ENCODE assay signal across 22 mouse cellular contexts in genomic region chr1:88013726-88014125, GRCm38 (mm10). TPM values are rescaled to one million over a fixed set of nuclear protein-coding genes. Genes with fewer than 3 reads are reported as not detected.
DNase-seq lines count a peak whose midpoint lies in the region; ATAC-seq and TF ChIP-seq lines count a peak whose summit lies in the region.
"Had no signal": no experiment of that assay in that cellular context is flagged by ENCODE, and none has a peak within 500 bp of the region (broad histone marks: within the 10 kb centered on the region; RNA-seq: fewer than 3 reads in every experiment).

No protein-coding gene starts in this region.

- no peak for TF ChIP-seq CTCF in liver, adult 2 months (IDR thresholded peaks at IDR 0.05; ENCODE audit: low read depth, low read length)
- no peak for TF ChIP-seq CTCF in small intestine, adult 2 months (IDR thresholded peaks at IDR 0.05; ENCODE audit: extremely low read depth, insufficient read length, insufficient replicate concordance, low read depth, low read length)

- H3K9me3 ChIP-seq in liver, embryonic 11.5 days (ENCODE audit: control insufficient read depth, low read length): no peaks in the 10 kb centered on the region
- no peaks in the 10 kb centered on the region for H3K9me3 ChIP-seq in intestine, embryonic 15.5 days

- no peak overlapping the region for H3K4me3 ChIP-seq in liver, adult 2 months (ENCODE audit: insufficient read depth, low read depth, low read length)
- no peak overlapping the region for H3K4me3 ChIP-seq in liver, embryonic 11.5 days (ENCODE audit: low read depth, low read length)
- H3K4me3 ChIP-seq in intestine, embryonic 15.5 days (replicated peaks): no peak overlapping the region
- H3K4me3 ChIP-seq in small intestine, adult 2 months (ENCODE audit: low read depth, low read length): no peak overlapping the region
- H3K4me3 ChIP-seq: embryonic facial prominence, embryonic 10.5 days; forebrain, embryonic 10.5 days; gastrocnemius, adult 2 months; heart, embryonic 13.5 days had no signal

- H3K36me3 ChIP-seq in liver, adult 2 months (ENCODE audit: control insufficient read depth, insufficient read depth, low read length): no peaks in the 10 kb centered on the region
- no peaks in the 10 kb centered on the region for H3K36me3 ChIP-seq in liver, embryonic 11.5 days (ENCODE audit: control insufficient read depth, insufficient read depth, low read length)
- no peaks in the 10 kb centered on the region for H3K36me3 ChIP-seq in intestine, embryonic 15.5 days
- no peaks in the 10 kb centered on the region for H3K36me3 ChIP-seq in small intestine, adult 2 months (ENCODE audit: control insufficient read depth, insufficient read depth, low read length)
- H3K36me3 ChIP-seq: embryonic facial prominence, embryonic 10.5 days; forebrain, embryonic 10.5 days; heart, embryonic 13.5 days had no signal

- ATAC-seq in liver, embryonic 11.5 days (replicated peaks; ENCODE audit: low FRiP score): no peak
- ATAC-seq in intestine, embryonic 15.5 days: peak; percentile 67; the same call in 1 of the 2 replicates
- no peak for ATAC-seq in inflammation-experienced regulatory T-cells, adult 6 months
- ATAC-seq: forebrain, embryonic 14.5 days had no signal

- H3K79me2 ChIP-seq in liver, adult 2 months (ENCODE audit: control insufficient read depth, insufficient read depth, low read length): no peaks in the 10 kb centered on the region

- DNase-seq in liver, adult 2 months (ENCODE audit: extremely low read depth, low read depth, low spot score): peak; percentile 98
- DNase-seq in liver, embryonic 11.5 days (ENCODE audit: low spot score): no peak
- peak; percentile 97 for DNase-seq in fat pad, adult 2 months (ENCODE audit: extremely low read depth, low read depth, low spot score)
- DNase-seq in right cerebral cortex, postnatal 4 days: no peak
- DNase-seq: adrenal gland, adult 2 months; adrenal gland, postnatal 25 days; cerebellum, adult 18-20 months; cerebellum, adult 9-11 months; gastrocnemius, adult 2 months; gastrocnemius, postnatal 25 days; heart, postnatal 36 days had no signal

- no peak overlapping the region for H3K4me2 ChIP-seq in liver, embryonic 11.5 days
- H3K4me2 ChIP-seq in intestine, embryonic 15.5 days (replicated peaks): no peak overlapping the region
- H3K4me2 ChIP-seq: heart, embryonic 13.5 days had no signal

- H3K4me1 ChIP-seq in liver, adult 2 months (ENCODE audit: control insufficient read depth, insufficient read depth, low read length): peaks cover 16% of the 10 kb centered on the region
- H3K4me1 ChIP-seq in liver, embryonic 11.5 days (replicated peaks; ENCODE audit: control insufficient read depth, insufficient read depth, low read length): no peaks in the 10 kb centered on the region
- H3K4me1 ChIP-seq in intestine, embryonic 15.5 days (replicated peaks): no peaks in the 10 kb centered on the region
- H3K4me1 ChIP-seq in small intestine, adult 2 months (ENCODE audit: control insufficient read depth, insufficient read depth, insufficient read length, low read length): peaks cover 9% of the 10 kb centered on the region; the same call in 1 of the 2 replicates

- WGBS in liver, adult 2 months: 18% methylated on average over 3 of the region's 3 CpGs
- WGBS in liver, embryonic 11.5 days: 72% methylated on average over 3 of the region's 3 CpGs
- WGBS in intestine, embryonic 15.5 days: 49% methylated on average over 3 of the region's 3 CpGs
- WGBS in small intestine, adult 2 months: 23% methylated on average over 3 of the region's 3 CpGs

- peak overlapping the region; percentile 70; the same call in 1 of the 2 replicates for H3K9ac ChIP-seq in liver, adult 2 months (ENCODE audit: low read depth, low read length)
- no peak overlapping the region for H3K9ac ChIP-seq in liver, embryonic 11.5 days (ENCODE audit: low read depth, low read length)
- no peak overlapping the region for H3K9ac ChIP-seq in intestine, embryonic 15.5 days
- H3K9ac ChIP-seq: heart, embryonic 13.5 days had no signal

- no peaks in the 10 kb centered on the region for H3K27me3 ChIP-seq in liver, adult 2 months (ENCODE audit: control insufficient read depth, insufficient read depth, low read length)
- H3K27me3 ChIP-seq in liver, embryonic 11.5 days (replicated peaks; ENCODE audit: control insufficient read depth, insufficient read depth, low read length): no peaks in the 10 kb centered on the region
- no peaks in the 10 kb centered on the region for H3K27me3 ChIP-seq in intestine, embryonic 15.5 days (replicated peaks)
- no peaks in the 10 kb centered on the region for H3K27me3 ChIP-seq in small intestine, adult 2 months (ENCODE audit: control insufficient read depth, insufficient read depth, low read length)
- H3K27me3 ChIP-seq: heart, embryonic 13.5 days had no signal

- TF ChIP-seq POLR2A in liver, adult 2 months (IDR thresholded peaks at IDR 0.05; ENCODE audit: extremely low read depth, insufficient read depth, low read length): no peak
- TF ChIP-seq POLR2A in small intestine, adult 2 months (IDR thresholded peaks at IDR 0.05; ENCODE audit: low read depth, low read length): no peak

- H3K27ac ChIP-seq in liver, adult 2 months (replicated peaks; ENCODE audit: insufficient read depth, low read depth, low read length): peak overlapping the region; percentile 92
- H3K27ac ChIP-seq in liver, embryonic 11.5 days (ENCODE audit: low read depth, low read length): no peak overlapping the region
- no peak overlapping the region for H3K27ac ChIP-seq in intestine, embryonic 15.5 days
- peak overlapping the region; percentile 40 for H3K27ac ChIP-seq in small intestine, adult 2 months (ENCODE audit: insufficient read depth, low read depth, low read length)
- H3K27ac ChIP-seq: embryonic facial prominence, embryonic 10.5 days; forebrain, embryonic 10.5 days; gastrocnemius, adult 2 months; heart, embryonic 13.5 days had no signal

RNA-seq across cellular contexts. Expression of gene Usp40, which starts 5.4 kb away (rescaled TPM):
- 29.4 and 29.8 TPM in 2 replicates for total RNA-seq in liver, adult 2 months (2014; rRNA removed)
- 6.4 and 8.6 TPM in 2 replicates for polyA plus RNA-seq in liver, adult 2 months (2012; rRNA removed)
- polyA plus RNA-seq in liver, embryonic 11.5 days (2014; fragmentation: Nextera tagmentation; extraction: Ambion mirVana): 17.9 and 20.5 TPM in 2 replicates
- 28.8 and 29.4 TPM in 2 replicates for polyA plus RNA-seq in intestine, embryonic 15.5 days (2015; fragmentation: Nextera tagmentation; extraction: Ambion mirVana)
- polyA plus RNA-seq in small intestine, adult 2 months (2012; rRNA removed): 4.0 and 7.2 TPM in 2 replicates
- 10 to 100 TPM; 13.6 to 26.7 (median 21.5) TPM for polyA plus RNA-seq in inflammation-experienced regulatory T-cells, adult 6 months (2017; shearing (Covaris generic))

RNA-seq across cellular contexts. Expression of gene Ugt1a10, which starts 41.5 kb away (rescaled TPM):
- 6.4 and 6.9 TPM in 2 replicates for total RNA-seq in liver, adult 2 months (2014; rRNA removed)
- 1.2 and 2.8 TPM in 2 replicates for polyA plus RNA-seq in liver, adult 2 months (2012; rRNA removed)
- not detected in 2 replicates for polyA plus RNA-seq in liver, embryonic 11.5 days (2014; fragmentation: Nextera tagmentation; extraction: Ambion mirVana)
- not detected in 2 replicates for polyA plus RNA-seq in intestine, embryonic 15.5 days (2015; fragmentation: Nextera tagmentation; extraction: Ambion mirVana)
- not detected in 2 replicates for polyA plus RNA-seq in small intestine, adult 2 months (2012; rRNA removed)
- not detected for polyA plus RNA-seq in inflammation-experienced regulatory T-cells, adult 6 months (2017; shearing (Covaris generic))
- total RNA-seq: adrenal gland, adult 2 months; adrenal gland, postnatal 25 days; ES-E14; gastrocnemius, adult 2 months; gastrocnemius, postnatal 25 days; heart, postnatal 36 days had no signal
- polyA plus RNA-seq: adrenal gland, adult 2 months; embryonic facial prominence, embryonic 10.5 days; embryonic facial prominence, embryonic 14.5 days; forebrain, embryonic 10.5 days; forebrain, embryonic 14.5 days; heart, embryonic 13.5 days; heart, postnatal 0 days; hindbrain, embryonic 11.5 days had no signal

RNA-seq across cellular contexts. Expression of gene Ugt1a9, which starts 56.9 kb away (rescaled TPM):
- 177 and 194 TPM in 2 replicates for total RNA-seq in liver, adult 2 months (2014; rRNA removed)
- polyA plus RNA-seq in liver, adult 2 months (2012; rRNA removed): 142 and 259 TPM in 2 replicates
- polyA plus RNA-seq in liver, embryonic 11.5 days (2014; fragmentation: Nextera tagmentation; extraction: Ambion mirVana): not detected in 2 replicates
- polyA plus RNA-seq in intestine, embryonic 15.5 days (2015; fragmentation: Nextera tagmentation; extraction: Ambion mirVana): 5.6 and 8.0 TPM in 2 replicates
- 0.36 and 0.37 TPM in 2 replicates for polyA plus RNA-seq in small intestine, adult 2 months (2012; rRNA removed)
- not detected for polyA plus RNA-seq in inflammation-experienced regulatory T-cells, adult 6 months (2017; shearing (Covaris generic))
- total RNA-seq: adrenal gland, postnatal 25 days; ES-E14; gastrocnemius, adult 2 months; gastrocnemius, postnatal 25 days; heart, postnatal 36 days had no signal
- polyA plus RNA-seq: adrenal gland, adult 2 months; embryonic facial prominence, embryonic 10.5 days; embryonic facial prominence, embryonic 14.5 days; forebrain, embryonic 10.5 days; forebrain, embryonic 14.5 days; heart, embryonic 13.5 days; heart, postnatal 0 days; hindbrain, embryonic 11.5 days had no signal

Comparison
In these comparisons a context has a peak if more than half of its experiments do, and no peak if none do; other contexts are left out.
1. DNase-seq: peak in liver, adult 2 months (single experiment) and fat pad, adult 2 months (single experiment); none in liver, embryonic 11.5 days (single experiment) and right cerebral cortex, postnatal 4 days (single experiment).
2. H3K27ac ChIP-seq: peak in liver, adult 2 months (single experiment) and small intestine, adult 2 months (single experiment); none in liver, embryonic 11.5 days (single experiment) and intestine, embryonic 15.5 days (single experiment).
3. RNA of gene Ugt1a9, which starts 56.9 kb away (polyA plus RNA-seq): 142 to 259 TPM in liver, adult 2 months; 5.6 to 8.0 TPM in intestine, embryonic 15.5 days, 0.36 to 0.37 TPM in small intestine, adult 2 months, not detected in liver, embryonic 11.5 days and not detected in inflammation-experienced regulatory T-cells, adult 6 months; every median in the first group is over 10 times any median in the second.